Mouse (Mus musculus) embryo, embryonic 11.5 days (tissue): ENCODE measurements around the gene Plekhg1.

Experiments
- DNase-seq: peaks from one replicate; pipeline ENCODE4 v3.0.0-alpha.2; 2012; ENCODE audit warnings: low read depth, low spot score

Plekhg1 gene

DNA sequence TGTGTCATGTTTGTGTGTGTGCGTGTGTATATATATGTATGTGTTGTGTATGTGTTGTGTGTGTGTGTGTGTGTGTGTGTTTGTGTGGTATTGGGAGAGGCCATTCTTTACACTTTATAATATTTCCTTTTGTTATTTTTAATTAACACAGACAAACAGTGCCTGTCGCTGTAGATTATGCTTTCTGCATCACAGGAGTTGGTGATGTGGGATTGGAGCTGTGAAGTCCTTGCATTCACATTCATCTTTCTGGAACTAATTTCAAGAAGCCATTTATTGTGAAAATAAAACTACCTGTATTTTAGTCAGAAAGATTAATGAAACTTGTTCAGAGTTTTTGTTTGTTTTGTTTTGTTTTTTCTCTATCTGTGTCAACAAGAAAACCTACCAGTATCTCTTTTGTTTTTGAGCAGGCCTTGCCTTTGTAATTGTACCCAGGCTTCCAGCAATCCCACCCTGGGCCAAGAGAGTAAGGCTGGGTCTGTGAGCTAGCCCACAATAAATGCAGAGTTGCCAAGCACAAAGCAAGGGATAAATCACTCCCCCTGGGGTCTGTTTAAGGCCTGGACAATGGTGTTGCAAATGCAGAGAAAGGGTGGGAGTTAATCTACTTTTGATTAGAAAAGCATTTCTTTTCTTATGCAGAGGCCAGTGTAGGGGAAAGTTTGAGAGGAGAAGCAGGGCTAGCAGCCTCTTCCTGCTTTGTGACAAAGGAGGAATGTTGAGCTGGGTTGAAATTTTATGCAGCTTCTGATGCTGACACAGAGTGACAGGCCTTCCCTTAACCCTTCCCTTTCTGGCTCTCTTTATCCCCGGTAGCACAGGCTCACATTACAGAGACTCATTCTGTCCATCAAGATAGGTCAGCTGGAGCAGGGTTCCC is 151.5 kb downstream of the Plekhg1 start:
- peak; percentile 32 for DNase-seq

DNA sequence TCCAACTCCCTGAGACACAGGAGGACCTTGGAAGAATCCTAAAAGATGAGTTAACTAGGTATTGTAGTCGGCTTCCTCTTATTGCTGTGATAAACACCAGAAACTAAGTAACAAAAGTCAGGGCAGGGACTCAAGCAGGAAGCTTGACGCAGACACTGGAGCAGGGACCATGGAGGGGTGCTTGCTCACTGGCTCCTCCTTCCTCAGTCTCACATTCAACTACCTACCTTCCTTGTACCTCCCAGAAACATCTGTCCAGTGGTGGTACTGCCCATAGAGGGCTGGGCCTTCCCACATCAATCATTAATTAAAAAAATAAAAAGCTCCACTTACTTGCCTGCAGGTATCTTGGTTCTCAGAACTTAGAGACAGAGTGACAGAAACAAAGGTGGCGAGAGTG is 152.2 kb downstream of the Plekhg1 start:
- DNase-seq, result no peak

DNA sequence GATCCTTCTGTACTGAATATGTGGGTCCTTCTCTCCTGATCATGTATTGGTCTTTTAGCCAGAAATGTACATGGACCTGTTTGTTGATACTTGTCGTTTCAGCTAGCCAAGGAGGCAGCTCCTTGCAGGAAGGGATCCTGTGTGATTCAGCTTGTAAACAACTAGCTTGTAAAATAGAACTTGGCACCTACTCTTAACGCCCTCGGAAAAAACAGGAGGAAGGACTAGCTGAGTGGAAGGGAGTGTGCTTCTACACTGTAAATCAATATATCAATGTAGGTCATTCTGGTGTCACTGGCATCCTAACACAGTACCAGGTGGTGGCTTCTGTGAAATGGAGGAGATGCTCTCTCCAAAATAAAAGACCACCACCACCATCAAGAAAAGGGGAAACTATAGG is 157.9 kb downstream of the Plekhg1 start:
- no peak for DNase-seq

DNA sequence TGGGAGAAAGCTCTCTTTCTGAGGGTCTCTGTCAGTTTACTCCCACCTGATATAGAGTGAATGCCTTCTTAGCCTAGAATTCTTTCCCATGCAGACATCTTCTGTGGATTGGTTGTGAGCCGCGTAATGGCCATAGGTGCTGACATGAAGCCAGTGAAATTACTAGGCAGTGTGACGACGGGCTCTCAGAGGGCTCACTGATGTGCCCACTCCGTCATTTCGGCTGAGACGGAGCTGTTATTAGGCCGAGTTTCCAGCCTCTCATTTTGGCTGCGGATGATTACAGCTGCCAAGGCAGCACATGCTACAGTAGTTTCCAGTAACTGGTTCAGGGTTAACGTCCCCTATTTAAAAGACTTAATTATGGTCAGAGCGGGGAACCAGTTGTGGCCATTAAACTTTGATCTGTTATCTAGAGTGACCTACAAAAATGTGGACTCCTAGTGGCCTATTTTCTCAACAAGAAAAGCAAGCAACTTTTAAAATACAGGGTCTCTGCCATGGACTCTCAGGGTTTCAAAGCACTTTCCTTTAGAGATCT is 160.3 kb downstream of the Plekhg1 start:
- DNase-seq, result no peak

DNA sequence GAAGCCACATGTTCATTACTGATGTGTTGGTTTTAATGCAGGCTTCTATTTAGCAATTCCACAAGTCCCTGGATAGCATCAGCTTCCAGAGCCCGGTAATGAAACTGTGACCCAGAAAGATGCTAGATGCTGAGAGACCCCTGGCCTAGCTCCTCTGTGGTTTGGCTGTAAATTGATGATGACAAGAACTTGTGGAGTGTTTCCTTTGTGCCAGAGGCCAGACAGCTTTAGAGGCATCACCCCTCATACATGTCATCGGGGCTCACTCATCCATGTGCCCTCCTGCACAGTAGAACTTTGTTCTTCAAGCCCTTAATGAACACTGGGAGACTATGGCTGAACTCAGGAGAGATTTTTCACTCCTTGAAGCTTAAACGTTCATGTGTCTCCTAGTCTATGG is 165.6 kb downstream of the Plekhg1 start:
- DNase-seq, result no peak

DNA sequence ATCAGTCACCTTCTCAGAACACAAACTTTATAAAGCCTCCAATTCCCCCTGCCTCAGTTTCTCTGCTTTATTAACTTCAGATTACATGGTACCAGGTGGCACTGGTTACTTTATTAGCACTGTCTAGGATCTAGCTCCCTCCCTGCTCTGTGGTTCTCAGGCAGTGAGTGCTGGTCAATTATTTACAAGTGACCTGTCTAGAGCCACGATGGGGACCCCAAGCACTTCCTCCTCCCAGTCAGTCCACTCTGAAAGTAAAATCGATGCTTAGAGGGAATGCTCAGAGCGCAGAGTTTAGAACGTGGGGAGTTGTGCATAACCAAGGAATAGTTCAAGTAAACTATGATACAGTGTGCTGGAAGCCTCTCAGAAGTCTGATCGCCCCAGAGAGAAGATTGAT is 173.9 kb downstream of the Plekhg1 start:
- DNase-seq, result no peak

DNA sequence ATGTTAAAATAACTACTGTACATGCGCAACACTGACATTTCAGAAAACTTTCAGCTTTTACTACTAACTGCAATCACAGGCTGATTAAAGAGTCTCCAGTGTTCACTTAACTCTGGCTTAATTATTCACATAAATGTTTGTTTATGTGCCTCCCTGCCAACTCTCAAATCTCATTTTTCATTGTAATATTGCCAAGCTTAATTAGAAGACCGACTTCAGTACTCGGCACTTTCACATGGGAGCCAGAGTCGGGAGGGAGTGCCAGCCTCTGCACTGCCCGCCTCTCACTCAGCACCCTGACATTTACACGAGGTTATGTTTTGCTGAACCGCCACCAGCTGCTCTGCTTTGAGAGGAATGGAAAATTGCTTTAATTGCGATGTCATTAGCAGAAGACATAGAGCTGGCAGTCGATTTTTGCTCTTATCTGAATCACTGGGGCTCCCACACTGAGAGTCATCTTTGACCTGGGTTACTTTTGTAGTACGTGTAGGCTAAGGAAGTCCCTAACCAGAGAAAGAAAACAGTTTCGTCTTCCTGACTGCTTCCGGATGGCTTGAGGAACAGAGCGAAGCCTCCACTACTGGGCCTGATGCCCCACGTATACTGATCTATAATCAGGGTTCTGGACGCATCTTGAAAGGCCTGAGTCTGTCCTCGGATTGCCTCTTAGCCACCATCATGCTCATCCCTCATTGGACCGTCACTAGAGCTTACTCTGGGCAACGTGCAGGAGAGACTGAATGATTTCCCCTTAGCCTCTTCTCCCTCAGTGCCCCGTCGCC is 180.4 kb downstream of the Plekhg1 start:
- no peak for DNase-seq

DNA sequence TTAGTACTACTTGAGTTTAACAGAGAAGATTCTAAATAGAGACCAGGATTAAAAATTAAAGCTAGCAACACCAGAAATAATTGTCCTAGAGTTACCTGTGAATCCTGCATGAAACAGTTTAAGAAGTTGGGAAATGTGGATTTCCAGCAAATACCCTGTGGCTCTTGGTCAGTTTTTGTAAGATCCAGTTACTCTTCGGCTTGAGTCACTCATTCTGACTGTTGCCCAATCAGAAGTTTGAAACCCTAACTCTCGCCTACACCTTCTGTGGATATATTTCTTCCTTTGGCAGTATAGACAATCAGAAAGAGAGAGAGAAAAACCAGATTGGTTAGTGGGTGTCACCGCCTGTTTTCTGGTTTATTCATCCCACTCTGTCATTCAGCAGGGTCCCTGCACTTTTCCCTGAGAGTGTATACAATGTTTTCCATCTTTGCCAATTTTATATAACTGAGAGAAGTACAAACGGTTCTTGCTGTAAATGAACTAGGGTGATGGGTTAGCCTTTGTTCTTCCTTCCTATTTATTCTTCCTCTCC is 187.9 kb downstream of the Plekhg1 start:
- no peak for DNase-seq

DNA sequence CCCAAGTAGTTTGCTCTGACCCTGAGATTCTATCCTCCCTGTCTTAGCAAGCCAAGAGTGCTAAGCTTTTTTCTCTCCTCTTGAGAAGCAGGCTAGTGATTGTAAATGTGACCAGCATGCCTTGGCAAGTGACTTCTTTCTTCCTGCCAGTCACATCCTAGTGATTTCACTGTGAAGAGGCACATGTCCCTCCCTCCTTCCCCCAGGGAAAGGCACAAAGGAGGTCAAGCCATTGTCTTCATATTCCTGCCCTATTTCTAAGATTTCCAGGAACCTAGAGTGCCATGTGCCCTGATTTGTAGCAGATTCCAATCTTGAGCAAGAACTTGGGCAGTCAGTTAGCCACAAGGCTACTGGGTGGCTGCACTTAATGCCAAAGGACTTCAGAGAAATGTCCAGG is 191.7 kb downstream of the Plekhg1 start:
- DNase-seq, result no peak

DNA sequence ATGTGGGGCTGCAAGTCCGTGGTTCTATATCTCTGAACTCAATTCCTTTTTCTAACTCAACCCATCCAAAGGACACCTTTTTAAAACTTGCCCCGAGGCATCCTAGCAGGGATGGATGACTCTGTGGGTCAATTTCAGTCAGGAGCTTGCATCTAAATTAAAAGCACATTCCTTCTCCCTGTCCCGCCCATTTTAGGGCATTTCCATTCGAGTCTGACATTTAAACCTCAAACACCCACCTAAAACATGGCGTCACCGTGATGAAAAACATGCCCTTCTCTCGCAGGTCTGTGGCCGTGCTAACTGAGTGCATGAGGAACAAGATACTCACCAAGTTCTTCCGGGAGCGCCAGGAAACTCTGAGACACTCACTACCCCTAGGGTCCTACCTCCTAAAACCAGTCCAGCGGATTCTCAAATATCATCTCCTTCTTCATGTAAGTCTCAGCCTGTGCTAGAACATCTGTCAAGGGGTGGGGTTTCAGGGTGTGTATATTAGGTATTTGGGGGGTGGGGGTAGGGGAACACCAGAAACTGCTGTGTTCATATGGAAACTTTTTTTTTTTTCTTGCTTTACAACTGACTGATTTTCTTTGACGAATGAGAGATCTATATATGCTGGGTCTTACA is 193.3 kb downstream of the Plekhg1 start:
- DNase-seq, result no peak

DNA sequence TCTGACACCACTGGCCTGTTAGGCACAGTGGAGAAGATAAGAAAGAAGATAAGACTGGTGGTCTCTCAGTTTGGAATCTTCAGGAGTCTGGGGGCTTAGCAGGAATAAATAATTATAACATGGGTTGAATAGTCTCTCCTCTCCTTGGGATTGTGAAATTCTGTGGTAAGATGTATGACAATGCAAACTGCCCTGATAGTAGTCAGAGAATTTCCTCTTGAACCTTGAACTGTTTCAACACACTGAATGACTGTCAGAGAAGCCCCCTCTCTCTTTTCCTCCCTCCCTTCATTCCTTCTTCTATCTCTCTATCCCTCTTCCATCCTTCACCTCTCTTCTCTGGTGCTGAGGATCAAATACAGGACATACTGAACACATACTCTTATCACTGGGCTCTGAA is 196.7 kb downstream of the Plekhg1 start:
- no peak for DNase-seq

DNA sequence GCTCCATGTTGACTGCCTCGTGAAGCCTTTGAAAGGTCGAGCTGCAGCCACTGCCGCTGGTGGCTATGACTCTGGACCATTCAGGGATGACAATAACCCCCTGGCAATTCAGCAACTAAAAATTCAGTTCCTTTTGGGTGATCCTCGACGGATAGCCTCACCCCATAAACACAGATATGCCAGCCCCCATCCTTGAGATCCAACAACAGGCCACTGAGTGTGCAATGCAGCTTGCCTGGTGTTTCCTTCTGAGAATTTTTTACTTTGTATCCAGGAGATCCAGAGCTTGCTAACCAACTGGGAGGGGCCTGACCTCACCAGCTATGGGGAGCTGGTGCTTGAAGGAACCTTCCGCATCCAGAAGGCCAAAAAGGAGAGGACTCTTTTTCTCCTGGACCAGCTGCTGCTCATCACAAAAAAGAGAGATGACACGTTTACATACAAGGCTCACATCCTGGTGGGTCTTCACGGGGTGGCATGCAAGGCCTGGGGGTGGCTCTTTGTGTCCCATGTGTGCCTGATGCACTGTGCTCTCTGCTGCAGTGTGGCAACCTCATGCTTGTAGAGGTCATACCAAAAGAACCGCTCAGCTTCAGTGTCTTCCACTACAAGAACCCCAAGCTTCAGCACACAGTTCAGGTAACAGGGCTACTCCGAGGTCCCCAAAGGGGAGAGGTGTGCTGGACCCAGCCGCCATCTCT is 199.9 kb downstream of the Plekhg1 start:
- no peak for DNase-seq

DNA sequence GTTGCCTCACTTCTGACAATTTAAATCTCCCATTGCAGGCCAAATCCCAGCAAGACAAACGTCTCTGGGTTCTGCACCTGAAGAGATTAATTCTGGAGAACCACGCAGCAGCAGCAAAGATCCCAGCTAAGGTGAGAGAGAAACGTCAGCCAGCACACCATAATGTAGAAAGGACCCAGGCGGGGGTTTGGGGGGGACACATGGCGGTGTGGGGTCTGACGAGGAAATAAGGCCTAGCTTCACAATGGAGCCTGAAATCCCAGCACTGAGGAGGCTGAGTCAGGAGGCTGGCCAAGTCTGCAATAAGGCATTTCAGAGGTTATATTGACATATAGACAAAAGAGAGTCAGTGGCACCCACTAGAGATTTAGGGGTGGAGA is 200.4 kb downstream of the Plekhg1 start:
- no peak for DNase-seq

DNA sequence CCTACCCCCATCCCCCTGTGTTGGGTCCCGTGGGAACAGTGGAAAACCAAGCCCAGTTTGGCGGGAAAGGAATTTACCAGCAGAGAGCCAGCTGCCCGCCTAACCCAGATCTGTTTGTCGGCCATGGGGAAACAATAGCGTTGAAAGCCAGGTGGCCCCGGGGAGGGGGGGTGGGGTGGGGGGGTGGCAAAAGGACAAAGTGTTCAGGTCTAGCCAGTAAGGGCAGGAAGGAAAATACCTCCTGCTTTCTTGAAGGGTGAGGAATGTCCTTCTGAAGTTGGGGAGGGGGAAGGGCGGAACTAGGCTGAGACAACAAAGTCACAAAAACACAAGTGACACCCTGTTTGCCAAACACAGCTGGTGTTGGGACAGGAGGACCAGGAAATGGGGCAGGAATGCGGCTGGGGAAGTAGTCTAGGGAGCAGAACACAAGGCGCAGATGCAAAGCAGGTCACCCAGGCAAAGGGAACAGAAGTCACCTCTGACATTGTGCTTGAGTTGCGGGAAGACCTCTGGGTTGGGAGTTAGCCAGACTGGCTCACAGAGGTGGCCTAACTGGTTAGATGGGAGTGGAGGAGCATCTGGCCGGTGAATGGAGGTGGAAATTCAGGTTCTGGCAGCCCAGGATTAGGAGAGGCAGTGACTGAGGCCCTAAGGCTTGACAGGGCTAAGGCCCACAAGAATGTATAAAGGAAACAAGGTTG is 201.0 kb downstream of the Plekhg1 start:
- DNase-seq, result peak; percentile 14

DNA sequence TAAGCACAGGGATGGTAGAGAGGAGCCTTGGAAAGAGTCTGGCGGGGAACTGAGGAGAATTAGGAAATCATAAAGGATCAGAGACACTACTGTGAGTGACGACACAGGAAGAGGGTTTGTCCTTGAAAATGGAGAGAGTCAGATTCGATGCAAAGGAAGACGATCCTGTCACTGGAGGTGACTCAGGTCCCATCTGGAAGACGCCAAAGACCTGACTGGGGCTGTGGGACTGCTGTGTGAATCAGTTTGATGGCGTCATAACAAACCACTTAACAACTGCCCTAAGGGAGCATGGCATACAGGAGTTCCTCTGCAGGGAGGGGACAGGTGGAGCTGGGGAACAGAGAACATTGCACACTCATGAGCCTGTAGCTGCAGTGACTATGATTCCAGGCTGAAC is 202.1 kb downstream of the Plekhg1 start:
- DNase-seq, result no peak

DNA sequence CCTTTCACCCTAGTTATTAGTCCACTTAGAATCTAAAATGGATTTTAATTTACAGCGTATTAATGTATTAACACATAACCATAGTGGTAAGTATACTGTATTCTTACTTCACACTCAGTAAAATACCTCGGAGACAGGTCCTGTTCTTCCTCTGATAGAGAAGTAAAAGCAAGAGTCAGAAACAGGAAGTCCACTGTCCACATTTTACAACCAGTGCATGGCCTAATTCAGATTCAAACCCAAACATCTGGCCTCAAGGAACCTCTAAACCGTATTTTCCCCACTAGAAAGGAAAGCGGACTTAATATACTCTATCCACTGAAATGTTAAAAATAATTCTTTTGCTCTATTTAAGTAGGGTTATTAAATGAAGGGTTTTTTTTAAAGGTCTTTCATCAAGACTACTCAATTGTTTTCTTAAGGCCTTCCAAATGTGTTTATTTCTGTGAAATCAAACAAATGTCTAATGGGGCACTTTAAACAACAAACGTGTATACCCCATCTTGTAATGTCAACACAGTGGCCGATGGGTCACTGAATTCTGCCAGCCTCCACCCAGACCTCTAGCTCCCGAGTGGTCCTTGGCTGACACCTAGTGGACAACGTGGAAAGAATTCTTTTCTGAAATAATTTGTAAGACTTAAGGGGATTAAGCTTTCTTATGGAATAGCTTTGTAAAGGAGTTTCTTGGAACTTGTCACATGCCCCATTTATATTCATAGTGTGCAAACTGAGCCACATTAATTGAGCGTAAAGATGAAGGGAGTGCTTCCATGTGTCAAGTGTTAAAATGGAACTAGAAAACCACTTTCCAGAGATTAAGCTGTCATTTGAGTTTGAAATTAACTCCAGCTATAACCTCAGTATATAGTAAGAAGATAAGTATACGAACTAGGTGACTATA is 203.6 kb downstream of the Plekhg1 start:
- DNase-seq, result peak; percentile 69

DNA sequence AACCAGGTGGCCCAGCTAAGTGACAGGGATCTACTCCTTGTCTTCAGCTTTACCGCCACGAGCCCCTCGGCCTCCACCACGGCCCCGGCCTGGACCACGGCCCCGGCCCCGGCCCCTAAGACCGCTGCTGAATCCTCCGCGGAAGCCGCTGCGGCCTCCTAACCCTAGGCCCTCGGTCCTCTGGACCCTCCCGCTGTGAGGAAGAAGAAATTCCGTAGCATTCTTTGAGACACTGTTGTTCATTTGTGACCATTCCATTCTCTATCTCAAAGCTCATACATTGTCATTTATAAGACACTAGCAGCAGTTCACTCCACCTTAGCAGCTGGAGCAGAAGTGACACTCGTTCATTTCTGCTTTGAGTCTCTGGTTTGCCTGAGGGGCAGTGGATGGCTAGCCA is 206.7 kb downstream of the Plekhg1 start:
- no peak for DNase-seq

DNA sequence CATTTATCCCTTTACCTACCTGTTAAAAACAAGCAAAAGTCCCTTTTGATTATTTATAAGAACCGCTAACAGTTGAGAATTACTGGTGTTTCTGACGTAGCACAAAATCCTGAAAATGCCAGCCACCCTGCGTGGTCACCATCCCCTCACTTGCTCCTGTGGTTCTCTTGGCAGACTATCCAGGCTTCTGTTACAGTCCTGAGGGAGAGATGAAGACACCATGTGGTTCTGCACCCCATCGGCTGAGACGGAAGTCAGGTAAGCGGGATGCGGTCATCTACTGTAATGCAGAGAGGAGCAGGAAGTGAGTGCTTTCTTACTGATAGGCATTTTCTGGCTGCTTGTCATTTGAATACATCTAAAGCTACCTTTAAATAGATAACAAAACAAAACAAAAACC is 207.2 kb downstream of the Plekhg1 start:
- DNase-seq, result no peak

DNA sequence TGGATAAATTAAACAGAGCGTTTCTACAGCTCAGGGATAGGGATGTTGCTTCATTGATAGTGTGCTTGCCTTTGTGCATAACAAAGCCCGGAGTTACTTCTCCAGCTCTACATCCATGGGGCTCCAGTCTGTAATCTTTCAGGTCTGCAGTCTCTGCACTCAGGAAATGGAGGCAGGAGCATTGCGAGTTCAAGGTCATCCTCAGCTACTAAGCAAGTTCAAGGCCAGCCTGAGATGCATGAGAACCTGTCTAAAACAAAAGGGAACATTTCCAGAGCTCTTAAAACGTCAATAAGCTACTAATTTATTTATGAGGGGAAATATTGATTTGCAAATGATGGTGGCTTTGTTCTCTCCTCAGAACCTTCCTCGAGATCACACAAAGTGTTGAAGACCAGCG is 209.1 kb downstream of the Plekhg1 start:
- no peak for DNase-seq

DNA sequence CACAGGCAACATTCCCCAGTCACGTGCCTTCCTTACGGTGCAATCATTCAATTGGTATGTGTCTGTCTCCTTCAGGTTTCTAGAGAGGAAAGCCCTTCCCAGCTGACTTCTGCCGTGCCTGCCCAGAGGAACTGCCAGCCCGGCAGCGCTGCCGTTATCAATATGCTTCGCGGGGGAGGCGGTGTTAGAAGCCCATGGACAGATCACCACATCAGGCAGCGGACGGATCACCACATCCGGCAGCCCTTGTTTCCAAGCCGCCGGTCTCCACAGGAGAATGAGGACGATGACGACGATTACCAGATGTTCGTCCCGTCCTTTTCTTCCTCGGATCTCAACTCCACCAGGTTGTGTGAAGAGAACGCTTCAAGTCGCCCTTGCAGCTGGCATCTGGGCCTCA is 216.3 kb downstream of the Plekhg1 start:
- DNase-seq, result no peak
